Mouse (Mus musculus): ENCODE results near the gene Rfx8.

The Rfx8 gene

DNA sequence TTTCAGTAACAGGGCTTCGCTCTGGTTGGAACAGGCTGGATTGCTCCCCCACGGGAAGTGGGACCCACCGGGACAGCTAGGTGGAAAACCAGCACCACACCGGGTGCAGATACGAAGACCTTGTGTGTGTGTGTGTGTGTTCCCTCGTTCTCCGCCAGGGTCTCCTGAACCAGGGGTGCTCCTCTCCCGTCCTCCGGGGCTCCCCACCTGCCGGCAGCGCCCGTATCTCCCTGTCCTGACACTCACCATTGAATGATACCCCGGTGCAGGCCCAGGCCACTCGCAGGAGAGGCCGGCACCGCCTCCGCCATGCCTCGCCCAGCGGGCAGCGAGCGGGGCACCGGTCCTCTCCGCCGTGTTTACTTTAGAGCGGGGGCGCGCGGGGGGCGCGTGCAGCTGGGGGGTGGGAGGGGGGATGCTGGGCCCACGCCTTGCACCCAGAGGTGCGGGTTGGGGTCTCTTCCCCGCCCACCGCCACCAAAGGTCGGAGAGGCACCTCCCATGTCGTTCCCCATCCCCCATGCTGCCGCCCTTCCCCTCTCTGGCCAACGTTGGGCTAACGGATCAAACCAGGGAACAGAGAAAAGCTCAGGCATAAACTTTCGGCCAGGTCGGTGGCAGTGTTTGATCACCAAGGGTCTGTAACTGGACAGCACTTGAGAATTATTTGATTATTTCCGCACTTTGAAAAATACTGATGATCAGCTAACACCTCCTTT lies at the start of gene Rfx8:
Gene Rfx8 (minus strand): TSS at position 366 of the 719 bp plus-strand sequence.
- DNase-seq (ENCODE audit: low read depth): no peak

DNA sequence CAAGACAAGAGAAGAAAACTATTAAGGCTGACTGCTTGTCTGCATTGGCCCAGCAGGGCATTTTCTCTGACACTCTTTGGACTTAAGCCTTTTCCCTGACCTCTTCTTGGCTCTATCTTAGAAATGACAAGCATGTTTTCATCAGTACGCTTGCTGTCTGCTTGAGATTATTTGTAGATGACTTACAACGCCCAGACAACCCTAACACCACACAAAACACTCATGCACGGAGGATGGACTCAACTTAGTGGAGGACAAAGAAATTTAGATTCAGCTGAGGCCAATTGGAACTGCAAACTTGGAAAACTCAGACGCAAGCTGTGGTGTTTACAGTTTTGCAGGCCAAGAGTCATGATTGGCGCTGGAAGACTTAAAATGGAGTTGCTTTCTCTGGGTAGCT lies 49.6 kb upstream of the Rfx8 start:
- DNase-seq (ENCODE audit: low read depth): no peak

DNA sequence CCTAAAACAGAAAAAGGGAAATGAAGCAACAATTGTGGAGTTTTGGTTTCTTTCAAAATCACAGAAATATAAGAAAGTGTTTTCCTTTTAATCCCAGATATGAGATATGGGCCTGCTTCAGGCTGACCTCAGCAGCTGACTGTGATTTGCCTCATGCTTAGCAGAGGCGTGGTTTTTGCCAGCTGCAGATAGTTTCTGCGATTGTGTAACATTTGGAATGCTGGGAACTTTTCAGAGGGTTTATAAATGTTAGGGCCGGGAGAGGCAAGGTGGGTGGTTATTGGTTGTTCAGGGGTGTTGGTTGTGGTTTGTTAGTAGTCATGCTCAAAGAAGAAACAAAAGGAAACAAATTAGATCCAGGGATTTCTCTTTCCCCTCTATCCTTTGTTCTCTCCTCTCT lies 47.2 kb upstream of the Rfx8 start:
- DNase-seq (ENCODE audit: low read depth): no peak

DNA sequence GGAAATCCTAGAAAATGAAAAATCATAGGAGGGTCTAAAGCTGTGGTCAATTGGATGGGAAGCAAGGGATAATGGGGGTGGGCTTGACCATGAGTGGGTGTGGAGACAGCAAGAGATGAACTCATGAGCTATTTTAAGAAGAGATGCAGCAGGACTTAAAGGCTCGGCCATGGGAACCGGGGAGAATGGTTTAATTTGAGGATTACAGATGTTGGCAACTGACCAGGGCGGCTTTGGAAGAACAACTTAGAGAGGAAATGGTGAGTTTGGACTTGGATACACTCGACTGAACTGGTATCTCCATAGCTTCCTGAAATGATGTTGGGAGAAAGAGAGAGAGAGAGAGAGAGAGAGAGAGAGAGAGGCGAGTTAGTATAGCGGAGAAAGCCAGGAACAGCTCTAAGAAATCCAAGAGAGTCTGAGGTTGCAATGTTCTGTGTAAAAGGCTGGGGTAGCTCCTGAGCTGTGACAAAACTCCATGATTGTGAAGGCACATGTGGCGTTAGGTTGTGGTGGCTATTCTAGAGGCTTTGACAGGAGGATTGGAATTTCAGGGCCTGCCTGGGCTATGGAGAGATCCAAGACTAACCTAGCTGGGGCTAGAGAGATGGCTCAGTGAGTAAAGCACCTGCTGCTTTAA lies 45.2 kb upstream of the Rfx8 start:
- no peak for DNase-seq (ENCODE audit: low read depth)

DNA sequence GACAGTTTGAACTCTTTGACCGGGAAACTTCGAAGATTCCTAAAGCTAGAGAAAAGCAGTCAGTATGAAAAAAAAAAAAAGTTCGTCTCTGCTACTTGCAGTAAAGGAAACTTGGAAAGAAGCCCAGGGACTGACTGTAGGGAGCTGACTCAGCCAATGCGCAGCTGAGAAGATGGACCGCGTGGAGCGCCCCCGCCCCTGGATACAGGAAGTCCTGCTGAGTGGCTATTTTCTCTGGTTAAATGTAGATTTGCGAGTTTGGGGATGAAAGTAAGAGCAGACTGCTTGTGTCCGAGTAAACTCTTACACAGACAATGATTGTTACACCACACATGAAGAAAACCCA lies 41.2 kb upstream of the Rfx8 start:
- peak; percentile 84 for DNase-seq (ENCODE audit: low read depth)

DNA sequence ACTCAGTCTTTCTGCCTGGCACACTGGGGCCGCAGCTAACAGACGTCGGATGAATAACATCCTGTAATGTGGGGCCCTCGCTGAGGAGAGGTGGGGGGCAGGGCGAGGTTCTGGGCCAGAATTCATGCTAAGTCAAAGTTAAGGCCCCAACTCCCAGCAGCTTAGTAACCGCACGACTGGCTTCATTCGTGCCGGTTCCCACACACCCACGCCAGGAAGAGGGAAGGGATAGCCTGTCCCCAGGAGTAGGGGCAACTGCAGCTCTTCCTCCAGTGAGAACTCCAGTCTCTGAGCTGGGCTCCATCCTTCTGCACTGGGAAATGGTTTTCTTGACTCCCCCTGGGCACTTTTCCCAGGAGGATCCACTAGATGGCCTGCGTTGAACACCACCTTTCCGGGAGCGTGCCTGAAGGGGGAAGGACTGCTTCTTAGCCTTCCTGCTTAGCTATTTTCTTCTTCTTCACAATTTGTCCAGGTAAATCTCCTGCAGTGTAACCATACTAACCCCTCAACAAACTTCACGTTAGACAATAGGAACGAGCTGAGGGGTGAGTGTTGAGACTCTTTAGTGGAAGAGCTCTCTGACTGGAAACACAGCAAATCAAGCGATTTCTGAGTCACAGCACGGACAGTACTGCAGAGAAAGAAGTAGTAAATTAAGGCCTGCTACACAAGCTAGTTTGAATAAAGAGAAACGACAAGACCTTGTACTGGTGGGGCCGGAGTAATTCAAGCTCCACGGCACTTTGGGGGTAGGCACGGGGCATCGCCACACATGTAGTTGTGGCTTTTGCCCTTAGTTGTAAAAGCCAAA lies 40.6 kb upstream of the Rfx8 start:
- DNase-seq (ENCODE audit: low read depth): peak; percentile 87

DNA sequence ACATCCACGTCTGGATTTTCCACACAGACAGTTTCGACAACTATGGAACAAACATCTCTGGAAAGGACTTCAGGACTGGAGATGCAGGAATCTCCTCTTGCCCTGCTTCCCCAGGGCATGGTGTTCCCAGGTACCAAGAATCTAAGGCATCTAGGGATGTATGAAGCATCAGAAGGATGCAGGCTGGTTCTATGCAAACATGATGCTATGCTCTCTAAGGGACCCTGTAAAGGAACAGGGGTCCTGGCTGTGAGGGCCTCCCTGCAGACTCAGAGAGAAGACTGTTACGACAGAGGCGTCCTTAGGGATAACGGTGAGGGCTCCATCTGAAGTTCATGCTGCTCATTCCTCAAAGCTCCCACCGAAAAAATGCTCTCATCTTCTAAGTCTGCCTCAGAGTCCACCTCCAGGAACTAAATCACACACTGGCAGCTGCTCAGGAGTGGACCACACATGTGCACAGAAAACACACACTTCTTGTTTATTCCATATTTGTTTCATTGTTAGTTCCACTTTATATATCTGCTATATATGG lies 39.5 kb upstream of the Rfx8 start:
- no peak for DNase-seq (ENCODE audit: low read depth)

DNA sequence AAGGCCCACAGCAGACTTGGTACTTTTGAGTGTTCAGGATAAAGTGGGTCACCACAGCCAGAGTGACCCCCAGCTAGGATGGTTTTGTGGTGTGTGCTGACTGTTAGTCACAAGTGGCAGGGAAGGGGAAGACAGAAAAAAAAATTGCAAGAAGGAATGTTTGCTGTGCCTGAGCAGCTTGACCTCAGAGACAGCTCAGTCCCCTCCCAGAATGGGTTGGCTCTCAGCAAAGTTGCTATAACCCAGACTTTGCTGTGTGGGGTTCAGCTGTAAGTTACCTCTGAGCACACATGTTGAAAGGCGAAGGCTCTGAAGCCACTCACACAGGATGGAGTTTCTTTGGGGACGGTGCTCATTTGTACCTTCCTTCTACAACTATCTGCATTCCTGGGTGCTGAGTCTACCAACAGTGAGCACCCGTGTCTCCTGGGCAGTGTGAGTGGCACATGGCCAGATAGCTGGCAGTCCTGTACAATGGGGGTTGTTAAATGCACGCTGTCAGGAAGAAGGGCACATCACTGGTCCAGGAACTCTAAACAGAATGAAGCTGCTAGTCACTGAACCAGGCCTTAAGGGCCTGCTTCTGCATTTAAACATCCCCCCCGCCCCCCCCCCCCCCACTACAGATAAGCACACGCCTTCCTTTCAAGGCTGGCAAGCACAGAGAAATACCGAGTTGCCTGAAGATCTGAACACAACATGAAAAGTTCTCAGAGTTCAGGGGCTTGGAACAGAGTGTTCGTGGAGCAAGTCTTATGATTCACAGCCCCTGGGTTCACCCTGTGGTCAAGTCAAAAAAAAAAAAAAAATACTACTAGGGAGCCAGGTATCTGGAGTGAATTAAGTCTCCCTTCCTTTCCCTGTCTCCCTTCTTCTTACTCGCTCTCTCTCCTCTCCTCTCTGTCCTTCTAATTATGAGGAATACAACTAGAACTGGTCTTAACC lies 38.7 kb upstream of the Rfx8 start:
- peak; percentile 70 for DNase-seq (ENCODE audit: low read depth)

DNA sequence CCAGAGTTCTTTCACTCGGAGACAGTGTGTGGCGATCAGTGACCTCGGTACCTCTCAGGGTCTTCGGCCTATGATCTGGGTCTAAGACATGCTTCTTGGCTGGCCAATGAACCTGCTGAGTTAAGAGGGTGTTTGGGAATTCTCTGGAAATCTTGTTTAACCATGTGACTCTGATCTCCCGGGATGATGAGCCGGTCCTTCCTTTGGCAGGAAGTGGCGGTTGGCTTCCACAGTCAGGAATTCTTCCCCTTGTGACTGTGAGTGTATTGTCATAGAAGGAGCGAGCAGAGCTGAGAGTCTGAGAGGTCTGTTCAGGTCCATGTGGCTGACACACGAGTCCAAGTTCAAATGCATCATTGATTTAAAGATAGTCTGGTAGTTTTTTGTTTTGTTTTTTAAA lies 37.4 kb upstream of the Rfx8 start:
- no peak for DNase-seq (ENCODE audit: low read depth)

DNA sequence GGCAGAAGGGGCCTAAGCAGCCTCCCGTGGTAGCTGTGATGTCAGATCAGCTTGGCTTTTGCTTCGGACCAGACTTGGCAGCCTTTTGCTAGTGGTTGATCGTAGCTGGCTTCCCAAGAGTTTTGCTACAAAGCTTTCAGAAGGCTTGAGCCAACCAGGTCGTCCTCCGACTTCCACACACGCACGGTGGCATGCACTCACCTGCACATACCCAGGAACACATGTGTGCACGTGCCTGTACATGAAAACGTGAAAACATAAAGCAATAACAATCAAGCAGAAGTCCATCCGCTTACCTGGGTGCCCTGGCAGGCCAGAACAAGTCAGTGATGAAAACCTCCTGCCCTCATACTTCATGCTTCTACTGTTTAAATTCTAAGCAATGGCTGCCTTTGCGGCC lies 36.2 kb upstream of the Rfx8 start:
- no peak for DNase-seq (ENCODE audit: low read depth)

DNA sequence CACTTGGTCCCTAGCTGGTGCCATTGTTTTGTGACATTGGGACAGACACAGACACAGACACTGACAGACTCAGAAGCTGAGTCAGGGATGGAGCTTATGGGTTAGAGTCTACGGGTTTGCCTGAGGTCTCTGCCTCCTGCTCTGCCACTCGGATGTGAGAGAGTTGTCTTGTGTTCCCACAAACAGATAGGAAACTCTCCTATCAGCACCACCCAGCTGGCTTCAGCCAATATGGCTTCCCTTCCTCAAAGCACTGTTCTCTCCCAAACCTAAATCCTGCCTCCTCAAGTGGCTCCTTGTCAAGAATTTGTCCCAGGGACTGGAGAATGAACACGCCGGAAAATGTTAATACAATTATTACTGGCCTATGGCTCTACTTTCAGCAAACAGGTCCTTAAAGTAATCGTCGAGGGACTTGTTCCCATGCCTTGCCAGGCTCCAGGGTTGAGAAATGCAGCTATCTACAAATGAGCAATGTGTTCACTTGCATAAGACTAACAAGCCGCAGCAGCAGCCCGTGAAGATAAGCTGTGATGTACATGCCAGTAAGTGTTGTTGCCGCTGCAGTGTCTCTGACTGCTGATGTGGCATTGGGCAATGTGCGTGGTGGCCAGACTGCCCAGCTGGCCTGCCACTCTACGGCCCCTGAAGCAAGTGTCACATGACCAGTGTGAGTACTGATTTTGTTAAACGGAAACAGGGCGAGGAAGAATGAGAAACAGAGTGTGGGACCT lies 33.6 kb upstream of the Rfx8 start:
- DNase-seq (ENCODE audit: low read depth): no peak

DNA sequence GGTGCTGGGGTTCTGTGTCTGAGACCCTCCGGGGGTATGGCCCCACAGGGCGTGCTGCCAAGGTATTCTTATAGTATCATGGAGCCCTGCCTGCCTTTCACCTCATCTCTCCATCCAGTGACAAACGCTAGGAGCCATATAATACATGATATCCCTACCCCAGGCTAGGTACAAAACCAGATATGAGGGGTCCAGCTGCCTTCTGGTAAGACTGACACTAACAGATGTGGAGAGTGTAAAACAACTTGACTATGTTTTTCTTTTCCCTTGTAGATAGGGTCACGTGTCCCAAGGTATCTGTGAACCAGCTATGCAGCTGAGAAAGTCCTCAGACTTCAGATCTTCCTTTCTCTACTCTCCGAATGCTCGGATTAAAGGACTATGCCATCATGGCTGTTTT lies 30.7 kb upstream of the Rfx8 start:
- no peak for DNase-seq (ENCODE audit: low read depth)

DNA sequence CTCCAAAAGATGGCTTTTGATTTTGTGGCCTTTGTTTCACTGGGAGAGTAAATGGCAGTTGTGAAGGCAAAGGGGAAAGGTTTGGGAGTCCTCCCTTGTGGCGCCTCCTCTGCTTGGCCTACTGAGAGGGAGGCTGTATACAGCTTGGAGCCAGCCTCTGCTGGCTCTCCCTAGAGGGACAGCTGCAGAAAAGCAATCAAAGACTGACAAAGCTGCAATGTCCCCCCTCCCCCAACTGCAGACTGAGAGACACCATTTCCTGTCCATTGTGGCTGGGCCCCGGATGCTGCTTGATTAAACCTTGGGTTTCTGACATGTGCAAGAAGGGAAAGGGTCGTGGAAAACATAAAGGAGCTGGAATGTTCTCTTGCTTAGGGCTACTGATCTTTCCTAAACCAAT lies 28.9 kb upstream of the Rfx8 start:
- no peak for DNase-seq (ENCODE audit: low read depth)

DNA sequence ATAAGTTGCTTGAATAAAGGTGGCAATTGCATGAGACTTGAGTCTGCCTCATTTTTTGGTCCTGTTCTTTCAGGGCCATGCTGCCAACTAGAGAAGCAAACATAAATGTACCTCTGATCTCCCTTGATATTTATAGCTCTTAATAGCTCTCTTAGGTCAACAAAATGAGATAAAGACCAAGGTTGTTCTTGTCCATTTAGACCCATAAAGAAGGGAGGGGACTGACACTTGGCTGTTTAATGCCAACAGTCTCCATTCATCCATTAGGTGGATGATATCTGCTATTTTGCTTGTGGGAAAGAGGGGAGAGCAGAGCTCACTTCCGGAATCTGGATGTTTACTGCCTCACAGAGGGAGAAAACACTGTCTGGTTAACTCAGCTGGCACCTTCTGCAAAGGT lies 28.4 kb upstream of the Rfx8 start:
- no peak for DNase-seq (ENCODE audit: low read depth)

DNA sequence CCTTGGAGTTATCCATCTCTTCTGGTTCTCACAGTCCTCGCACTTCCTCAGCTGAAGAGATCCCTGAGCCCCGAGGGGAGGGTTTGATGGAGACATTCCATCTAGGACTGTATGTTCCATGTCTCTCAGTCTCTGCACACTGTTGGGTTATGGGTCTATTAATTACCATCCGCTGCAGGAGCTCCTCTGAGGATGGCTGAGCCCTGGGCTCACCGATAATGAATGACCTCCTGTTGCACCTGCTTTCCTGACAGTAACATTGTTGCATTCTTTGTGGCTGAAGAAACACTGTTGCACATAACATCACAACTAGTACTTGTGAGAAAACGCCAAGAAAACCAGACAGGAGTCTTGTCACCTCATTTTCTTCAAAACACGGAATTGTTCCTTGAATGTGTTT lies 27.9 kb upstream of the Rfx8 start:
- no peak for DNase-seq (ENCODE audit: low read depth)

DNA sequence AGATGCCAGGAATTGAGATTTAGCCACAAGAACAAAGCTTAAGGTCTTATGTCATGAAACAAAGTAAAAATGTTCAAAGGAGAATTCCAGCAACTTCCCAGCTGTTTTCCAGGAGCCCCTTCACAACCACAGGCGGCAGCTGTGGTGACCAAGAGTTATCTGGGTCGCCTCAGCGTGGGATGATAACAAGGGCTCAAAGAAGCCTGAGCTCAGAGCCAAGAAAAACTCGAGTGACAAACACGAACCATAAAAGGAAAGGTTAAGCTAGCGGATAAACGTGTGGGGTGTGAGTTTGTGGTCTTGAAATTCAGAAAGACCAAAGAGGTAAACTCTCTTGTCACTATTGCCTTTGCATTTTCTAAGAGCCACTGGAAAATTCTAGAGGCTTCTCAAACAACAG lies 25.7 kb upstream of the Rfx8 start:
- no peak for DNase-seq (ENCODE audit: low read depth)

DNA sequence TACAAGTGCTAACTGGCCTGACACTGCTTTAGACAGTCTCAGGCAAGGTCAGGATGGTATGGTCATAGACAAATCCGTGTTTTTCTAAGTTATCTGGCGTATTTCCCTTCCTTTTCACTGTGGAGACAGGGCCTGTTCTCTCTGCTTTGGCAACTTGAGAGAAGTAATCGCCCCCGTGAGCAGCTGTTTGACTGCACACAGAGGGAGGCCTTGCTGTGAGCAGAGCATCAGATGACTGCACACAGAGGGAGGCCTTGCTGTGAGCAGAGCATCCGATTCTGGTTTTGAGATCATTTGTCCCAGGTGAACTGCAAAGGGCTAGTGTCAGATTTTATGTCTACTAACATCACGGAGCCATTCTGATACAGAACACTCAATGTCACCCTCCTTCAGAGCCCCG lies 20.2 kb upstream of the Rfx8 start:
- no peak for DNase-seq (ENCODE audit: low read depth)

DNA sequence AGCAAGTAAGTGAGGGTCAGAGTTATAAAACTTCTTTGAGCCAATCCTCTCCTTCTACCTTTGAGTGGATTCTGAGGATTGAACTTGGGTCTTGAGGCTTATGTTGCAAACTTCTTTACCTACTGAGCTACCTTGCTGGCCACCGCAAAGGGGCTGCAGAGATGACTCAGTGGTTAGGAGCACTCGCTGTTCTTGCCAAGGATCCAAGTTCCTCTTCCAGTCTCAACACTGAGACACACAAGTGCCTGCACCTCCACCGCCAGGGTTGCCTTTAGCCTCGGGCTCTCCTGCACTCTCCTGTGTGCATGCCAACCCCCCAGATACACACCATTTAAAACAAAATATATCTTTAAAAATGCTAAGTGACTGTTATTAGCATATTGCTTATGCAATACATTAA lies 19.2 kb upstream of the Rfx8 start:
- DNase-seq (ENCODE audit: low read depth): no peak

DNA sequence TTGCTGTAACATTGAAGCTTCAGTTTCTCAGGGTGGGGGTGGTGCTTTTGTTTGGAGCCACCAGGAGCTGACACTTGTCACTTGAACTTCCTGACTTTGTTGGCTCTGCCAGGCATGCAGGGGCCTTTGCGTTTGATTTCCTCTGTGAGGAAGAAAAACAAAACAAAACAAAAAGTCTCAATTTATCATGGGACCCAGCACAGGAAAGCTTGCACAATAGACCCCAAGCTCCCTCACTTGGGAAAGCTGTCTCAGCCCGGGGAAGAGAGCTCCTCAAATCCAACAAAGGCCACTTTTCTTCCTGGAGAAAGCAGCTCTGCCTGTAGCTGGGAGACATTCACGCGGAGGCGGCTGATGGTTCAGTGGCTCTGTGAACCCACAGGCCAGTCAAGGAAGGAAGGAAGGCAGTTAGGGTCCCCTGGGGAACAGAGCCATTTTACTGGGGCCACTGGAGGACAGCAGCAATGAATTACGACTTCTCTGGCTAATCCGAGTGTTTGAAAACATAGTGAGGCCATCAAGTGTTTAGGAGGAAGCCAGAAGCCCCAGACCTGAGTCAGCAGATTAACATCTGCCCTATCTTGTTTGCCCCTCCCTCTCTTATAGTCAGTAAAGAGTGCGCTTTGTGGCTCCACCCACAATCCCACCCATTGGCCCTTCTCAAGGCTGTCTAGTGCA lies 15.3 kb upstream of the Rfx8 start:
- DNase-seq (ENCODE audit: low read depth): no peak

DNA sequence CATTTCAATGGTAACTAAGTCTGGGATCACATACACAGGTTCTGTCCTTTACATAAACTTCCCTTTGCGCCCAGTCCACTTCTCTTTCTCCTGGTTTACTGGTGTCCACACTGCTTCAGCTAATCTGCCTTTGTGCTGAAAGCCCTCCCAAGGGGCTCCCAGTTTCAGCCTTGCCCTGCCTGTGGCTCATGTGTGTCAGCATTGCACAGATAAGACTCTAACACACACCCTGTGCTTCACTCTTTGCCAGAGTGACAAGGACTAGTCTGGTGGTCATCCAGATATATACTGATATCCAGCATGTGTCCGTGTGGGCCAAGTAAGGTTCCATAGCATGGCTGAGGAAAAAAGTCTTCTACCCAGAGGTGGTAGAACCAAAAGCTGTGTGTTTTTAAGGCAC lies 14.7 kb upstream of the Rfx8 start:
- no peak for DNase-seq (ENCODE audit: low read depth)

DNA sequence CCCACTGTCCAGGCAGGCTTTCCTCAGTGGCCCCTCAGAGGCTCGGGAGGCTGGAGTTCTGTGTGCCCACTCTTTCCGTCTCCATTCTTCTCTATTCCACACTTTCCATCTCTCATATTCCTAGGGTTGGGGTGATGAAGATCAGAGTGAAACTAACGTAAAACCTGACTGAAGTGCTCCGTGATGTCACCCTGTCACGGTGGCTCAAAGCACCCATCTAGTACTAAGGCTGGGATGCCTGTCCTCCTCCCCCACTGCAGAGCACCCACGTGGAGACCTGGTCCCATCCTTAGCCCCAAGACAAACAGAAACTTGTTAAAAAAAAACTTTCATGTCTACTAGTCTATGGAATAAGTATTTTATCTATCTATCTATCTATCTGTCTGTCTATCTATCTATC lies 14.1 kb upstream of the Rfx8 start:
- no peak for DNase-seq (ENCODE audit: low read depth)
